In genomic region chr17:88858666-88859065, GRCm38 (mm10) we compare ENCODE assay signal across 14 mouse cellular contexts.
DNase-seq lines count a peak whose midpoint lies in the region; ATAC-seq and TF ChIP-seq lines count a peak whose summit lies in the region.
"Had no signal": no experiment of that assay in that cellular context is flagged by ENCODE, and none has a peak within 500 bp of the region (broad histone marks: within the 10 kb centered on the region; RNA-seq: fewer than 3 reads in every experiment).

No protein-coding gene starts in this region.

- H3K4me2 ChIP-seq in hindbrain, postnatal 0 days (ENCODE audit: low read depth, low read length), result no peak overlapping the region
- H3K4me2 ChIP-seq: midbrain, embryonic 12.5 days; stomach, embryonic 15.5 days had no signal

- H3K27me3 ChIP-seq in hindbrain, postnatal 0 days (ENCODE audit: insufficient read depth, low read length), result no peaks in the 10 kb centered on the region
- H3K27me3 ChIP-seq: midbrain, embryonic 12.5 days; stomach, embryonic 15.5 days had no signal

- H3K36me3 ChIP-seq in hindbrain, postnatal 0 days (ENCODE audit: insufficient read depth, low read length), result no peaks in the 10 kb centered on the region
- H3K36me3 ChIP-seq: midbrain, embryonic 12.5 days; stomach, embryonic 15.5 days had no signal

- no peak overlapping the region for H3K4me3 ChIP-seq in gastrocnemius, adult 2 months
- H3K4me3 ChIP-seq in hindbrain, postnatal 0 days (ENCODE audit: low read length), result no peak overlapping the region
- H3K4me3 ChIP-seq: erythroblast, embryonic 14.5 days; midbrain, embryonic 12.5 days; stomach, embryonic 15.5 days had no signal

- no peak overlapping the region for H3K27ac ChIP-seq in gastrocnemius, adult 2 months
- no peak overlapping the region for H3K27ac ChIP-seq in hindbrain, postnatal 0 days
- H3K27ac ChIP-seq: midbrain, embryonic 12.5 days; stomach, embryonic 15.5 days had no signal

- H3K9me3 ChIP-seq in hindbrain, postnatal 0 days (ENCODE audit: low read length), result no peaks in the 10 kb centered on the region
- H3K9me3 ChIP-seq: midbrain, embryonic 12.5 days; stomach, embryonic 15.5 days had no signal

- no peak overlapping the region for H3K9ac ChIP-seq in hindbrain, postnatal 0 days (replicated peaks; ENCODE audit: low read length)
- H3K9ac ChIP-seq: midbrain, embryonic 12.5 days; stomach, embryonic 15.5 days had no signal

- DNase-seq in gastrocnemius, postnatal 10 days, result peak; percentile 23
- no peak for DNase-seq in gastrocnemius, adult 2 months
- DNase-seq in layer of hippocampus, adult 11-12 months (ENCODE audit: low spot score), result peak; percentile 21
- no peak for DNase-seq in layer of hippocampus, adult 9-10 months (ENCODE audit: low spot score)
- DNase-seq in brain, adult 2 months (ENCODE audit: low read depth, low spot score), result peak; percentile 57
- peak; percentile 62 for DNase-seq in hindbrain, postnatal 0 days (ENCODE audit: low spot score)
- no peak for DNase-seq in right cerebral cortex, postnatal 14 days
- DNase-seq: adrenal gland, postnatal 36 days; cerebellum, adult 9-10 months had no signal

- no peak for ATAC-seq in hindbrain, postnatal 0 days
- ATAC-seq in erythroid progenitor cell, adult 5-6 weeks (replicated peaks; ENCODE audit: low FRiP score, poor library complexity, severe bottlenecking), result no peak
- ATAC-seq: CD4-positive, CD25-positive, alpha-beta regulatory T cell, adult 4 months had no signal

- intact Hi-C loops in gastrocnemius, adult 2 months (cut with DNase I), result no loop called here

- WGBS in hindbrain, postnatal 0 days, result 36% methylated on average over 4 of the region's 4 CpGs

- TF ChIP-seq CTCF in gastrocnemius, adult 2 months (IDR thresholded peaks at IDR 0.05), result no peak
- no peak for TF ChIP-seq CTCF in hindbrain, postnatal 0 days (IDR thresholded peaks at IDR 0.05; ENCODE audit: low read depth)

- no peaks in the 10 kb centered on the region for H3K4me1 ChIP-seq in hindbrain, postnatal 0 days (ENCODE audit: insufficient read depth, low read length)
- H3K4me1 ChIP-seq: midbrain, embryonic 12.5 days; stomach, embryonic 15.5 days had no signal

Comparison
In these comparisons a context has a peak if more than half of its experiments do, and no peak if none do; other contexts are left out.
1. DNase-seq: peak in gastrocnemius, postnatal 10 days (single experiment), layer of hippocampus, adult 11-12 months (single experiment), brain, adult 2 months (single experiment) and hindbrain, postnatal 0 days (single experiment); none in gastrocnemius, adult 2 months (single experiment), layer of hippocampus, adult 9-10 months (single experiment) and right cerebral cortex, postnatal 14 days (single experiment).